Mouse (Mus musculus): Measurements from ENCODE around the gene Hprt. TPM values are rescaled to one million over a fixed set of nuclear protein-coding genes. Genes with fewer than 3 reads are reported as not detected.

Hprt gene
- 157 and 162 TPM in 2 replicates for polyA plus RNA-seq (2014; fragmentation: Nextera tagmentation; extraction: Ambion mirVana)

- peak within 1 kb of the TSS; percentile 54 for H3K4me2 ChIP-seq (ENCODE audit: low read depth, low read length)
- no peaks in the 10 kb centered on the region for H3K4me1 ChIP-seq (ENCODE audit: control insufficient read depth, insufficient read depth, low read length)
- H3K36me3 ChIP-seq (ENCODE audit: control insufficient read depth, insufficient read depth, low read length) = no peaks in the 10 kb centered on the region
- H3K9me3 ChIP-seq (ENCODE audit: control insufficient read depth, low read length) = no peaks in the 10 kb centered on the region
- peak within 1 kb of the TSS; percentile 89 for H3K27ac ChIP-seq (replicated peaks; ENCODE audit: low read depth, low read length)
- WGBS = 22% methylated on average over 45 of the region's 72 CpGs
- DNase-seq (ENCODE audit: low spot score) = peak; percentile 91
- H3K4me3 ChIP-seq (ENCODE audit: low read depth, low read length) = peak within 1 kb of the TSS; percentile 53
- H3K9ac ChIP-seq (ENCODE audit: low read depth, low read length) = peak within 1 kb of the TSS; percentile 82
- peak; percentile 98 for ATAC-seq (ENCODE audit: low read depth)
- no peaks in the 10 kb centered on the region for H3K27me3 ChIP-seq (replicated peaks; ENCODE audit: control insufficient read depth, insufficient read depth, low read length)
These were observed at the start of gene Hprt for GRCm38 (mm10) chrX:52987905-52988783. Gene Hprt (plus strand): TSS chrX:52988137.

GRCm38 (mm10) chrX:52945509-52945908, 42.4 kb upstream of the Hprt start:
- no peak overlapping the region for H3K9ac ChIP-seq (ENCODE audit: low read depth, low read length)
- peaks cover 42% of the 10 kb centered on the region for H3K36me3 ChIP-seq (ENCODE audit: control insufficient read depth, insufficient read depth, low read length)
- ATAC-seq (ENCODE audit: low read depth) (no peak), DNase-seq (ENCODE audit: low spot score) (no peak)
- no peaks in the 10 kb centered on the region for H3K27me3 ChIP-seq (replicated peaks; ENCODE audit: control insufficient read depth, insufficient read depth, low read length)
- no peak overlapping the region for H3K27ac ChIP-seq (replicated peaks; ENCODE audit: low read depth, low read length)
- H3K4me2 ChIP-seq (ENCODE audit: low read depth, low read length) = no peak overlapping the region
- H3K4me1 ChIP-seq (ENCODE audit: control insufficient read depth, insufficient read depth, low read length) = no peaks in the 10 kb centered on the region
- WGBS = 87% methylated on average over 5 of the region's 5 CpGs
- H3K4me3 ChIP-seq (ENCODE audit: low read depth, low read length) = no peak overlapping the region
- H3K9me3 ChIP-seq (ENCODE audit: control insufficient read depth, low read length) = no peaks in the 10 kb centered on the region

GRCm38 (mm10) chrX:52949713-52950112, 38.2 kb upstream of the Hprt start:
- H3K9ac ChIP-seq (ENCODE audit: low read depth, low read length) = no peak overlapping the region
- H3K9me3 ChIP-seq (ENCODE audit: control insufficient read depth, low read length) = no peaks in the 10 kb centered on the region
- DNase-seq (ENCODE audit: low spot score) (peak; percentile 4), ATAC-seq (ENCODE audit: low read depth) (no peak)
- no peaks in the 10 kb centered on the region for H3K27me3 ChIP-seq (replicated peaks; ENCODE audit: control insufficient read depth, insufficient read depth, low read length)
- H3K36me3 ChIP-seq (ENCODE audit: control insufficient read depth, insufficient read depth, low read length) = peaks cover 42% of the 10 kb centered on the region
- 66% methylated on average over 2 of the region's 2 CpGs for WGBS
- H3K27ac ChIP-seq (replicated peaks; ENCODE audit: low read depth, low read length) = no peak overlapping the region
- no peak overlapping the region for H3K4me2 ChIP-seq (ENCODE audit: low read depth, low read length)
- H3K4me1 ChIP-seq (ENCODE audit: control insufficient read depth, insufficient read depth, low read length) = no peaks in the 10 kb centered on the region
- H3K4me3 ChIP-seq (ENCODE audit: low read depth, low read length) = no peak overlapping the region

GRCm38 (mm10) chrX:52956942-52957341, 31.0 kb upstream of the Hprt start:
- Histone ChIP-seq H3K27ac (replicated peaks; ENCODE audit: low read depth, low read length) (no peak overlapping the region), H3K4me2 (ENCODE audit: low read depth, low read length) (no peak overlapping the region), H3K4me3 (ENCODE audit: low read depth, low read length) (no peak overlapping the region), H3K9me3 (ENCODE audit: control insufficient read depth, low read length) (no peaks in the 10 kb centered on the region), H3K4me1 (ENCODE audit: control insufficient read depth, insufficient read depth, low read length) (no peaks in the 10 kb centered on the region), H3K27me3 (replicated peaks; ENCODE audit: control insufficient read depth, insufficient read depth, low read length) (no peaks in the 10 kb centered on the region), H3K9ac (ENCODE audit: low read depth, low read length) (no peak overlapping the region), H3K36me3 (ENCODE audit: control insufficient read depth, insufficient read depth, low read length) (peaks cover 9% of the 10 kb centered on the region; the same call in 1 of the 2 replicates)
- ATAC-seq (ENCODE audit: low read depth) = no peak
- no peak for DNase-seq (ENCODE audit: low spot score)
- 81% methylated on average over 4 of the region's 4 CpGs for WGBS

- Histone ChIP-seq H3K4me3 (ENCODE audit: low read depth, low read length) (no peak overlapping the region), H3K27ac (replicated peaks; ENCODE audit: low read depth, low read length) (no peak overlapping the region), H3K4me2 (ENCODE audit: low read depth, low read length) (no peak overlapping the region), H3K4me1 (ENCODE audit: control insufficient read depth, insufficient read depth, low read length) (no peaks in the 10 kb centered on the region), H3K9me3 (ENCODE audit: control insufficient read depth, low read length) (no peaks in the 10 kb centered on the region), H3K27me3 (replicated peaks; ENCODE audit: control insufficient read depth, insufficient read depth, low read length) (no peaks in the 10 kb centered on the region), H3K36me3 (ENCODE audit: control insufficient read depth, insufficient read depth, low read length) (no peaks in the 10 kb centered on the region), H3K9ac (ENCODE audit: low read depth, low read length) (no peak overlapping the region)
- 75% methylated on average over 5 of the region's 5 CpGs for WGBS
- DNase-seq (ENCODE audit: low spot score) (peak; percentile 10), ATAC-seq (ENCODE audit: low read depth) (no peak)
These were observed 26.3 kb upstream of the Hprt start for GRCm38 (mm10) chrX:52961559-52962110.

- no peaks in the 10 kb centered on the region for H3K36me3 ChIP-seq (ENCODE audit: control insufficient read depth, insufficient read depth, low read length)
- H3K27ac ChIP-seq (replicated peaks; ENCODE audit: low read depth, low read length) = no peak overlapping the region
- no peak overlapping the region for H3K9ac ChIP-seq (ENCODE audit: low read depth, low read length)
- no peaks in the 10 kb centered on the region for H3K9me3 ChIP-seq (ENCODE audit: control insufficient read depth, low read length)
- H3K27me3 ChIP-seq (replicated peaks; ENCODE audit: control insufficient read depth, insufficient read depth, low read length) = no peaks in the 10 kb centered on the region
- DNase-seq (ENCODE audit: low spot score) (no peak), ATAC-seq (ENCODE audit: low read depth) (no peak)
- no peak overlapping the region for H3K4me2 ChIP-seq (ENCODE audit: low read depth, low read length)
- 94% methylated on average over 2 of the region's 2 CpGs for WGBS
- H3K4me3 ChIP-seq (ENCODE audit: low read depth, low read length) = no peak overlapping the region
- H3K4me1 ChIP-seq (ENCODE audit: control insufficient read depth, insufficient read depth, low read length) = no peaks in the 10 kb centered on the region
These were observed 22.8 kb upstream of the Hprt start for GRCm38 (mm10) chrX:52965149-52965548.

- H3K27me3 ChIP-seq (replicated peaks; ENCODE audit: control insufficient read depth, insufficient read depth, low read length) = no peaks in the 10 kb centered on the region
- H3K4me2 ChIP-seq (ENCODE audit: low read depth, low read length) = no peak overlapping the region
- DNase-seq (ENCODE audit: low spot score) = peak; percentile 2
- no peaks in the 10 kb centered on the region for H3K9me3 ChIP-seq (ENCODE audit: control insufficient read depth, low read length)
- 56% methylated on average over 2 of the region's 3 CpGs for WGBS
- H3K27ac ChIP-seq (replicated peaks; ENCODE audit: low read depth, low read length) = no peak overlapping the region
- ATAC-seq (ENCODE audit: low read depth) = no peak
- no peak overlapping the region for H3K4me3 ChIP-seq (ENCODE audit: low read depth, low read length)
- no peaks in the 10 kb centered on the region for H3K36me3 ChIP-seq (ENCODE audit: control insufficient read depth, insufficient read depth, low read length)
- H3K9ac ChIP-seq (ENCODE audit: low read depth, low read length) = no peak overlapping the region
- H3K4me1 ChIP-seq (ENCODE audit: control insufficient read depth, insufficient read depth, low read length) = no peaks in the 10 kb centered on the region
These were observed 16.5 kb upstream of the Hprt start for GRCm38 (mm10) chrX:52971211-52972006.

- Histone ChIP-seq H3K27ac (replicated peaks; ENCODE audit: low read depth, low read length) (no peak overlapping the region), H3K4me1 (ENCODE audit: control insufficient read depth, insufficient read depth, low read length) (no peaks in the 10 kb centered on the region), H3K36me3 (ENCODE audit: control insufficient read depth, insufficient read depth, low read length) (no peaks in the 10 kb centered on the region), H3K9me3 (ENCODE audit: control insufficient read depth, low read length) (no peaks in the 10 kb centered on the region), H3K4me3 (ENCODE audit: low read depth, low read length) (no peak overlapping the region), H3K9ac (ENCODE audit: low read depth, low read length) (no peak overlapping the region), H3K27me3 (replicated peaks; ENCODE audit: control insufficient read depth, insufficient read depth, low read length) (no peaks in the 10 kb centered on the region), H3K4me2 (ENCODE audit: low read depth, low read length) (no peak overlapping the region)
- 47% methylated on average over 1 of the region's 1 CpGs for WGBS
- DNase-seq (ENCODE audit: low spot score) (no peak), ATAC-seq (ENCODE audit: low read depth) (no peak)
These were observed 15.8 kb upstream of the Hprt start for GRCm38 (mm10) chrX:52972129-52972528.

Data from embryonic facial prominence, embryonic 14.5 days (tissue).